Mouse (Mus musculus) olfactory bulb, adult 2 months (tissue): ENCODE measurements around the gene Mpzl3. TPM values are rescaled to one million over a fixed set of nuclear protein-coding genes. Genes with fewer than 3 reads are reported as not detected.

Source experiments
- H3K27ac ChIP-seq: fragments of 200-500 bp; 2 replicates; pipeline ENCODE4 v1.5.1; 2012; ENCODE audit warnings: low read depth, low read length; ENCODE audit not compliant: insufficient read depth
- H3K4me1 ChIP-seq: fragments of 200-500 bp; 2 replicates; pipeline ENCODE4 v1.6.1; 2012; ENCODE audit warnings: low read length; ENCODE audit not compliant: control insufficient read depth, insufficient read depth
- H3K4me3 ChIP-seq: fragments of 200-500 bp; 2 replicates; pipeline ENCODE4 v1.5.1; 2012; ENCODE audit warnings: mild to moderate bottlenecking, low read depth, low read length, moderate library complexity; ENCODE audit not compliant: insufficient read depth
- CTCF ChIP-seq: fragments of 200-500 bp; IDR thresholded peaks from 2 replicates; pipeline ENCODE4 v1.5.1; 2012; ENCODE audit warnings: low read depth, mild to moderate bottlenecking, low read length, moderate library complexity; ENCODE audit not compliant: insufficient read depth
- POLR2A ChIP-seq: fragments of 200-500 bp; IDR thresholded peaks from 2 replicates; pipeline ENCODE4 v1.6.1; 2012; ENCODE audit warnings: mild to moderate bottlenecking, low read depth, low read length, moderate library complexity; ENCODE audit not compliant: insufficient read depth
- WGBS: fragments of 180-500 bp; shearing (Covaris S2); methylation state at CpG from one replicate; pipeline ENCODE4 v1.1.7; 2018; 5-methylcytosine and 5-hydroxymethylcytosine counted together
- polyA plus RNA-seq: library from polyadenylated mRNA; stranded (reverse); fragments of >200 nt; gene quantifications from 2 replicates; pipeline ENCODE4 v1.2.4, GENCODE M21; 2012; ENCODE audit warnings: low replicate concordance; ENCODE audit not compliant: missing spikeins, insufficient read depth, insufficient read length

Gene Mpzl3
- polyA plus RNA-seq, 1 experiment: not detected

GRCm38 (mm10) chr9:45088040-45088439, 33.1 kb downstream of the Mpzl3 start:
- TF ChIP-seq CTCF (no peak), POLR2A (no peak)

DNA sequence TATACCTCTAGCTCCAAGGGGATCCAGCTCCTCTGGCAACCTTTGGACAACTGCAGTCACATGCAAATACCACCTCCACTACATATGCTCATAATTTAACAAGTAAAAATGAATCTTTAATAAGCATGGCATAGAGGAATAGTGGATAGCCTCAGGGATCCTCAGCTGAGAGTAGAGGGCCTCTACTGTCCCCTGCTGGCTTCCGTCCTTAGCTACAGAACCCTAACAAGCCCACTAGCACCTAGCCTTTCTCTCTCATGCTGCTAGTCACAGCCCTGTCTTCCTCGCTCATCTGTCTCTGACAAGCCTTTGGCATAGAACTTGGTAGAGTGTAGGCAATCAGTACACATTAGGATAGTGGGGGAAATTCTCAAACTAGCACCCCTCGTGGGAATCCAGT, 35.8 kb downstream of the Mpzl3 start:
- WGBS: 77% methylated on average over 3 of the region's 3 CpGs
- Histone ChIP-seq H3K4me1 (no peaks in the 10 kb centered on the region), H3K27ac (no peak overlapping the region), H3K4me3 (no peak overlapping the region)
- TF ChIP-seq POLR2A: no peak
- no peak for TF ChIP-seq CTCF

More at GRCm38 (mm10) chr9:45088040-45088439, 33.1 kb downstream of the Mpzl3 start:
- Histone ChIP-seq H3K27ac (no peak overlapping the region), H3K4me3 (no peak overlapping the region), H3K4me1 (no peaks in the 10 kb centered on the region)

- H3K27ac ChIP-seq: no peak overlapping the region
- TF ChIP-seq POLR2A (no peak), CTCF (no peak)
- H3K4me3 ChIP-seq: no peak overlapping the region
- no peaks in the 10 kb centered on the region for H3K4me1 ChIP-seq
- WGBS: 50% methylated on average over 4 of the region's 4 CpGs
These were observed 37.7 kb downstream of the Mpzl3 start for GRCm38 (mm10) chr9:45092641-45093040.

DNA sequence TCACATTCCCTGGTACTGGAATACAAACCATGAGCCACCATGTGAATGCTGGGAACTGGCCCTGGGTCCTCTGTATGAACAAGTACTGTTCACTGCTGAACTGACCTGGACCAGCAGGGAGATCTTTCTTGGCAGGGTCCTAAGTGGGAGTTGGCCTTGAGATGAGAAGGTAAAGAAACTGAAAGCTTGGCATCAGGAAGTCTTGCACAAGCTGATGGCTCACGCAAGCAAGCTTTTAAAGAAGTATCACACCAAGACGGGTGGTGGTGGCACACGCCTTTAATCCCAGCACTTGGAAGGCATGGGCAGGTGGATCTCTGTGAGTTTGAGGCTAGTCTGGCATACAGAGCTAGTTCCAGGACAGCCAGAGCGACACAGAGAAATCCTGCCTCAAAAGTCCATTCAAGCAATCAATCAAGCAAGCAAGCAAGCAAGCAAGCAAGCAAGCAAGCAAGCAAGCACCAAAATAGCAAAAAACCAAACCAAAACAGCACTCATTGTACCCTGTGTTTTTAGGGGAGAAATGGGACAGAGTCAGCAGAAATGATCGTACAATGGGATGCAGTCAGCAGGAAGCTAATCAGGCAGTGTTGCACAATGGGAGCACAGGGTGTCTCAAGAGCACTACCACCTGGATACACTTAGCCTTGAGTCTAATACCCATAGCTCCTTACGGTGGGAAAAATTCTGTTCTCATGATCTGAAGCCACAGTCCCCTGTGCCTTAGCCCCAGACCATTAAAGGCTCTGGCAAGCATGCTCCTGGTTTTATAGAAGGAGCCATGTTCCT, 40.4 kb downstream of the Mpzl3 start:
- H3K4me3 ChIP-seq: no peak overlapping the region
- WGBS: 65% methylated on average over 6 of the region's 6 CpGs
- H3K4me1 ChIP-seq: no peaks in the 10 kb centered on the region
- H3K27ac ChIP-seq: no peak overlapping the region
- TF ChIP-seq POLR2A (no peak), CTCF (no peak)

- Histone ChIP-seq H3K4me3 (no peak overlapping the region), H3K4me1 (no peaks in the 10 kb centered on the region), H3K27ac (no peak overlapping the region)
- WGBS: 86% methylated on average over 5 of the region's 5 CpGs
- TF ChIP-seq POLR2A (no peak), CTCF (no peak)
These were observed 42.9 kb downstream of the Mpzl3 start for GRCm38 (mm10) chr9:45097877-45098276.

GRCm38 (mm10) chr9:45098426-45098825, 43.4 kb downstream of the Mpzl3 start:
- no peak overlapping the region for H3K27ac ChIP-seq
- TF ChIP-seq CTCF: no peak
- no peak for TF ChIP-seq POLR2A
- no peak overlapping the region for H3K4me3 ChIP-seq
- 62% methylated on average over 3 of the region's 3 CpGs for WGBS
- H3K4me1 ChIP-seq: no peaks in the 10 kb centered on the region

GRCm38 (mm10) chr9:45102528-45102927, 47.5 kb downstream of the Mpzl3 start:
- no peak overlapping the region for H3K4me3 ChIP-seq
- H3K4me1 ChIP-seq: no peaks in the 10 kb centered on the region
- no peak overlapping the region for H3K27ac ChIP-seq
- 93% methylated on average over 1 of the region's 1 CpGs for WGBS
- TF ChIP-seq CTCF (no peak), POLR2A (no peak)

- no peak overlapping the region for H3K27ac ChIP-seq
- no peak overlapping the region for H3K4me3 ChIP-seq
- TF ChIP-seq POLR2A (no peak), CTCF (no peak)
- H3K4me1 ChIP-seq: no peaks in the 10 kb centered on the region
- WGBS: 87% methylated on average over 11 of the region's 11 CpGs
These were observed 48.4 kb downstream of the Mpzl3 start for GRCm38 (mm10) chr9:45103211-45103979.

GRCm38 (mm10) chr9:45105596-45106374, 50.8 kb downstream of the Mpzl3 start:
- no peaks in the 10 kb centered on the region for H3K4me1 ChIP-seq
- H3K27ac ChIP-seq: no peak overlapping the region
- H3K4me3 ChIP-seq: no peak overlapping the region
- TF ChIP-seq POLR2A: no peak
- TF ChIP-seq CTCF: no peak
- WGBS: 95% methylated on average over 2 of the region's 2 CpGs
